Mouse (Mus musculus): ENCODE measurements around the gene Nisch. TPM values are rescaled to one million over a fixed set of nuclear protein-coding genes. Genes with fewer than 3 reads are reported as not detected.

The Nisch gene
- polyA plus RNA-seq, 1 experiment from 2014 or later = 413 TPM

- Histone ChIP-seq H3K36me3 (peaks cover 81% of the 10 kb centered on the region), H3K4me3 (no peak overlapping the region), H3K9ac (no peak overlapping the region), H3K4me2 (no peak overlapping the region), H3K9me3 (no peaks in the 10 kb centered on the region), H3K4me1 (0 out of 2 replicates have a peak, but pooled peaks cover 3% of the 10 kb centered on the region), H3K27ac (no peak overlapping the region), H3K27me3 (no peaks in the 10 kb centered on the region)
- ATAC-seq (ENCODE audit: borderline replicate concordance, extremely low read depth, low FRiP score, low TSS enrichment) = no peak
- WGBS = 90% methylated on average over 15 of the region's 15 CpGs
Observed at GRCm38 (mm10) chr14:31140141-31140540, 76.6 kb downstream of the Nisch start.

DNA sequence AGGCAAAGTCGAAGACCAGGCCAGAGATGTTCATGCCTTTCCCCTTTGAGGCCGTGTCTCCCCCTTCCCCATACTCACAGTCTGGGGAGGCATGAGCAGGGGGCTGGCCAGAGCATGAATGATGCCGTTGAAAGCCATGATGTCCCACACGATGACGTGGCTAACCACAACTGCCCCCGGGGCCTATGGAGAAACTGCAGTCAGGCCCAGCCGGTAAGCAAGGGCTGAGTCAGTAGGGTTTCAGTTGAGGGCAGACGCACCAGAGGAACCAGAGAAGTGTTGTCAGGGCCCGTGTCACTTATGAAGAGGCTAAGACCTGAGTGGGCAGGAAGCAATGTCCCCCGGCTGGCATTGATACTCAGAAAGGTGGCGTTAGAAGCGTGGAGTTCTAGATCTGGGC, 77.1 kb downstream of the Nisch start:
- H3K4me2 ChIP-seq = no peak overlapping the region
- no peaks in the 10 kb centered on the region for H3K27me3 ChIP-seq
- ATAC-seq (ENCODE audit: borderline replicate concordance, extremely low read depth, low FRiP score, low TSS enrichment) = no peak
- H3K27ac ChIP-seq = no peak overlapping the region
- no peaks in the 10 kb centered on the region for H3K9me3 ChIP-seq
- peaks cover 85% of the 10 kb centered on the region for H3K36me3 ChIP-seq
- WGBS = 90% methylated on average over 12 of the region's 12 CpGs
- no peak overlapping the region for H3K9ac ChIP-seq
- peaks cover 6% of the 10 kb centered on the region for H3K4me1 ChIP-seq
- no peak overlapping the region for H3K4me3 ChIP-seq

DNA sequence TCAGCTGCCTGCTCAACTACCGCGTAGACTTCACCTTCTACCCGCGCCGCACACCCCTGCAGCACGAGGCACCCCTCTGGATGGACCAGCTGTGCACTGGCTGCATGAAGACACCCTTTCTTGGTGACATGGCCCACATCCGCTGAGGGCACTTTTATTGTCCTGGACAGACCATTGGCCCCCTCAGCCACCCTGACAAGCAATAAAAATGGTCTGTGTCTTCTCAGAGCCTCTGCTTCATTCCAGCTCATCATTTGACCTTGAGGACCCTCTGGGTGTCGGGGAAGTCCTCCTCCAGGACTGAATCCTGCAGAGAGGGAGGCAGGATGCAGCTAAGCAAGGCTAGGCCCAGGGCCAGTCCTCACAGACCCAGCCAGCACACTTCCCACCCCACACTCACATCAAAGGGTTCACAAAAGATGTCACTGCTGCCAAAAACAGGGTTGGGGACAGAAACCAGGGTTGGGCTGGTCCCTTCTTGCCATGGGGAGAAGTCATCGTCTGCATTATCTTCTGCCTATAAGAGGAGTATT, 77.8 kb downstream of the Nisch start:
- WGBS = 86% methylated on average over 9 of the region's 9 CpGs

DNA sequence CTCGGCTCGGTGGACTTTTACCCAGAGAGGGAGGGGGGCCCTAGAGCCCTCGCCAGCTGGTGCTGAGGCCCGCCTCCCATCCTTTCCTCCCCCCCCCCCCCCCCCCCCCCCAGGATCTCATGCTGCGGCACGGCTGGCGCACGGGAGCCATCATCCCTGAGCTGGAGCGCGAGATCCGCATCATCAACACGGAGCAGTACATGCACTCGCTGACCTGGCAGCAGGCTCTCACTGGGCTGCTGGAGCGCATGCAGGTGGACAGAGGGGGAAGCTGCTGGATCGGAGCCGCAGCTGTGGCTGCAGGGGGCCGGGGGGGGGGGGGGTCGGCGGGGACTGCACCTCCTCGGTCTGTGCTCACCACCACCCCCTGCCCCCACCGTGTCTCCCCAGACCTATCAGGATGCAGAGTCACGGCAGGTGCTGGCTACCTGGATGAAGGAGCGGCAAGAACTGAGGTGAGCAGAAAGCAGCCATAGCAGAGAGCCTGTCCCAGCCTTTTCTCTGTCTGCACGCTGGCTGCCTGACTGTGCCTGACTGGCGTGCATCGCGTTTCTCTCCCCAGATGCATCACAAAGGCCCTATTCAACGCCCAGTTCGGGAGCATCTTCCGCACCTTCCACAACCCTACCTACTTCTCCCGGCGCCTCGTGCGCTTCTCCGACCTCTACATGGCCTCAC, 78.4 kb downstream of the Nisch start:
- Histone ChIP-seq H3K4me1 (peaks cover 19% of the 10 kb centered on the region), H3K27ac (no peak overlapping the region), H3K36me3 (peaks cover 86% of the 10 kb centered on the region)

More for the DNA sequence above, 77.8 kb downstream of the Nisch start:
- H3K4me1 ChIP-seq = peaks cover 13% of the 10 kb centered on the region
- H3K4me3 ChIP-seq = no peak overlapping the region
- H3K9ac ChIP-seq = no peak overlapping the region
- no peak overlapping the region for H3K4me2 ChIP-seq
- no peaks in the 10 kb centered on the region for H3K27me3 ChIP-seq
- H3K27ac ChIP-seq = no peak overlapping the region; the same call in 1 of the 2 replicates
- ATAC-seq (ENCODE audit: borderline replicate concordance, extremely low read depth, low FRiP score, low TSS enrichment) = no peak
- H3K9me3 ChIP-seq = no peaks in the 10 kb centered on the region
- peaks cover 86% of the 10 kb centered on the region for H3K36me3 ChIP-seq

GRCm38 (mm10) chr14:31137791-31138190, 79.0 kb downstream of the Nisch start:
- H3K36me3 ChIP-seq = peaks cover 82% of the 10 kb centered on the region
- H3K4me2 ChIP-seq = no peak overlapping the region
- H3K27me3 ChIP-seq = no peaks in the 10 kb centered on the region
- 68% methylated on average over 11 of the region's 11 CpGs for WGBS
- H3K27ac ChIP-seq = peak overlapping the region; percentile 54
- H3K4me3 ChIP-seq = no peak overlapping the region
- peaks cover 24% of the 10 kb centered on the region for H3K4me1 ChIP-seq
- no peak for ATAC-seq (ENCODE audit: borderline replicate concordance, extremely low read depth, low FRiP score, low TSS enrichment)
- no peaks in the 10 kb centered on the region for H3K9me3 ChIP-seq
- no peak overlapping the region for H3K9ac ChIP-seq

More for the DNA sequence above, 78.4 kb downstream of the Nisch start:
- ATAC-seq (ENCODE audit: borderline replicate concordance, extremely low read depth, low FRiP score, low TSS enrichment) = no peak
- Histone ChIP-seq H3K4me2 (no peak overlapping the region), H3K4me3 (no peak overlapping the region), H3K27me3 (no peaks in the 10 kb centered on the region), H3K9me3 (no peaks in the 10 kb centered on the region), H3K9ac (no peak overlapping the region)
- 83% methylated on average over 31 of the region's 35 CpGs for WGBS

DNA sequence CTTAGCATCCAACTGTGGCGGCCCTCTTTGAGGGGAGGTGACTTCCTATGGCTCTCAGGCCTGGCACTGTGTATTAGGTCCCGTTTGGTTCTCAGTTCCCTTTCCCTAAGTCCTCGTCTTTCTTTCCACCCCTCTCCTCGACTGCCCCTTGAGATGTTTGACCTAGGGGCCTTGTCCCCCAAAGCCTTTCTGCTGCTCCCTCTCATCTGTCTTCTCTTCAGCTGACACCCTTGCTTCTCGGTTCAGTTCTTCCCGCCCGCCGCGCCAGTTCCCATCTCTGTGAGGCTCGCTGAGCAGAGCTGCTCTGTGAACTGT, 79.5 kb downstream of the Nisch start:
- Histone ChIP-seq H3K9ac (no peak overlapping the region), H3K4me1 (peaks cover 30% of the 10 kb centered on the region), H3K4me2 (no peak overlapping the region), H3K27ac (peak overlapping the region; percentile 54), H3K27me3 (no peaks in the 10 kb centered on the region), H3K36me3 (peaks cover 76% of the 10 kb centered on the region), H3K4me3 (no peak overlapping the region), H3K9me3 (no peaks in the 10 kb centered on the region)
- ATAC-seq (ENCODE audit: borderline replicate concordance, extremely low read depth, low FRiP score, low TSS enrichment) = no peak
- 73% methylated on average over 10 of the region's 10 CpGs for WGBS

- no peak for ATAC-seq (ENCODE audit: borderline replicate concordance, extremely low read depth, low FRiP score, low TSS enrichment)
- Histone ChIP-seq H3K27ac (peak overlapping the region; percentile 54), H3K27me3 (no peaks in the 10 kb centered on the region), H3K9ac (no peak overlapping the region), H3K9me3 (no peaks in the 10 kb centered on the region), H3K4me3 (no peak overlapping the region), H3K4me1 (peaks cover 34% of the 10 kb centered on the region), H3K4me2 (no peak overlapping the region), H3K36me3 (peaks cover 70% of the 10 kb centered on the region)
- 88% methylated on average over 26 of the region's 26 CpGs for WGBS
Observed at GRCm38 (mm10) chr14:31136411-31137280, 80.1 kb downstream of the Nisch start.

- H3K4me3 ChIP-seq = no peak overlapping the region
- no peaks in the 10 kb centered on the region for H3K9me3 ChIP-seq
- 91% methylated on average over 34 of the region's 34 CpGs for WGBS
- no peak overlapping the region for H3K4me2 ChIP-seq
- peaks cover 34% of the 10 kb centered on the region for H3K4me1 ChIP-seq
- H3K9ac ChIP-seq = no peak overlapping the region
- no peaks in the 10 kb centered on the region for H3K27me3 ChIP-seq
- no peak for ATAC-seq (ENCODE audit: borderline replicate concordance, extremely low read depth, low FRiP score, low TSS enrichment)
- H3K27ac ChIP-seq = no peak overlapping the region
- peaks cover 61% of the 10 kb centered on the region for H3K36me3 ChIP-seq
Observed at GRCm38 (mm10) chr14:31135495-31136410, 81.0 kb downstream of the Nisch start.

DNA sequence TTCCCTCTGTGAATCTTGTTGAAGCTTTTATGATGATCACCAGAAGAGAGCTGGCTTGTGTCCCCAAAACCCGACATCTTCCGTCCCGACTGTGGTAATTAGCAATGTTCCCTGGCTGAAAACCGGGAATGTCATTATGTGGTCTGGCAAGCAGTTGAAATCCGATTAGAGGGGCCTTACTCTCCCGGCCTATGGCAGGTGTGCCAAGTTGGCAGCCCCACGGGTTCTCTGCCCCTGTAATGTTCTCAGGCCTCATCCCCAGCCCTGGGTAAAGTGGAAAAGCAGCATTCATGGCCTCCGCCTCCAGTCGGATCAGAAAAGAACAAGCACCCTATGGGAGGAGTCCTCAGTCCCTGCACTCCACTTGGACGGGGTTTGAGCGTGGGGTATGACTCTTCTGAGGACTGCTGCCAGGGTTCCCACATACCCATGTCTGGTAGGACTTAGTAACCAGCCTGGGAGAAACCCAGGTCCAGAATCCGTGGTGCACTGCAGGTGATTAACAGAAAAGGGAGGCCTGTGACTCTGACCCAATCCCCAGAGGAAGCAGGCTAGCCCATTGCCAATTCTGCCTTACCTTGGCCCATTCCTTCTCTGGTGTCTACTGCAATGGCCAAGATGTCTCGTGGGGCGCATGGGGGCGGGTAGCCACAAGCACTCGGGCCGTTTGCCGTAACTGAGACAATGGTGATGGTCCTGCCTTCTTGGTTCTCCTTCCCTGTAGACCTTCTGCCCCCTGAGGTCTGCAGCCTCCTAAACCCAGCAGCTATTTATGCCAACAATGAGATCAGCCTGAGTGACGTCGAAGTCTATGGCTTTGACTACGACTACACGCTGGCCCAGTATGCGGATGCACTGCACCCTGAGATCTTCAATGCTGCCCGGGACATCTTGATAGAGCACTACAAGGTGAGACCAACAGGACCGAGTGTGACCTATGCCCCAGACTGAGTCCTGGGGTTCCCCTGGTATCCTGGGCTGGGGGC, 82.4 kb downstream of the Nisch start:
- H3K9ac ChIP-seq = 0 out of 2 replicates have a peak overlapping the region, but pooled peaks have one; percentile 8
- peaks cover 46% of the 10 kb centered on the region for H3K4me1 ChIP-seq

GRCm38 (mm10) chr14:31133023-31133665, 83.6 kb downstream of the Nisch start:
- ATAC-seq (ENCODE audit: borderline replicate concordance, extremely low read depth, low FRiP score, low TSS enrichment) = peak; percentile 23; the same call in 1 of the 2 replicates
- H3K4me1 ChIP-seq = peaks cover 47% of the 10 kb centered on the region
- no peaks in the 10 kb centered on the region for H3K27me3 ChIP-seq
- peak overlapping the region; percentile 96 for H3K27ac ChIP-seq
- WGBS = 29% methylated on average over 11 of the region's 11 CpGs
- no peaks in the 10 kb centered on the region for H3K9me3 ChIP-seq
- peaks cover 35% of the 10 kb centered on the region for H3K36me3 ChIP-seq
- peak overlapping the region; percentile 79 for H3K4me2 ChIP-seq
- H3K9ac ChIP-seq = peak overlapping the region; percentile 8
- peak overlapping the region; percentile 91 for H3K4me3 ChIP-seq

More for the DNA sequence above, 82.4 kb downstream of the Nisch start:
- WGBS = 81% methylated on average over 25 of the region's 25 CpGs
- Histone ChIP-seq H3K4me2 (peak overlapping the region; percentile 79; the same call in 1 of the 2 replicates), H3K27ac (peak overlapping the region; percentile 96; the same call in 1 of the 2 replicates), H3K36me3 (peaks cover 47% of the 10 kb centered on the region), H3K27me3 (no peaks in the 10 kb centered on the region), H3K9me3 (no peaks in the 10 kb centered on the region), H3K4me3 (0 out of 2 replicates have a peak overlapping the region, but pooled peaks have one; percentile 91)
- ATAC-seq (ENCODE audit: borderline replicate concordance, extremely low read depth, low FRiP score, low TSS enrichment) = no peak
